Mouse (Mus musculus): ENCODE data around the gene Gbf1.

- TF ChIP-seq CTCF (IDR thresholded peaks at IDR 0.05; ENCODE audit: low read depth, low read length): no peak
- no peak for TF ChIP-seq POLR2A (IDR thresholded peaks at IDR 0.05; ENCODE audit: borderline replicate concordance, low read depth, low read length)
Measured at GRCm38 (mm10) chr19:46214541-46214940, 62.2 kb downstream of the Gbf1 start.

Measured in bone marrow macrophage, adult 2 months (primary cell).